Mouse (Mus musculus) C2C12 (cell line): ENCODE data around the gene Tiam2.
A peak's percentile ranks its signal among the peaks of the same experiment; 100 is the strongest.

ENCODE experiments used
- CTCF ChIP-seq: IDR thresholded peaks from one replicate; pipeline ENCODE4 v1.5.1; 2011; ENCODE audit not compliant: control insufficient read depth, insufficient read depth, insufficient read length
- MYOD1 ChIP-seq: IDR thresholded peaks from one replicate; pipeline ENCODE4 v1.6.1; 2011; ENCODE audit warnings: low read depth; ENCODE audit not compliant: control insufficient read depth, insufficient read length

- peak; percentile 23 for TF ChIP-seq CTCF
- no peak for TF ChIP-seq MYOD1
Observed at GRCm38 (mm10) chr17:3288341-3288740, 38.0 kb upstream of the Tiam2 start.
